Mouse (Mus musculus): Measurements from ENCODE around the gene Acat1. TPM values are rescaled to one million over a fixed set of nuclear protein-coding genes. Genes with fewer than 3 reads are reported as not detected.

The Acat1 gene
- 3.8 and 243 TPM in 2 replicates for polyA plus RNA-seq (2012; ENCODE audit: low replicate concordance)

GRCm38 (mm10) chr9:53609968-53610781 lies at the start of gene Acat1:
Gene Acat1 (minus strand): TSS chr9:53610382.

GRCm38 (mm10) chr9:53536558-53537320 lies 73.4 kb downstream of the Acat1 start, which contains the start of the genes Atm and Npat:
Gene Atm (minus strand): TSS chr9:53536740.
Gene Npat (plus strand): TSS chr9:53537047.

Other genes starting within 250 kb of the Acat1 start
- 0.14 and 0.23 TPM in 2 replicates for gene Kdelc2, start 226.4 kb downstream of the Acat1 start, polyA plus RNA-seq (2012; ENCODE audit: low replicate concordance)
- gene 4930550C14Rik, start 208.1 kb downstream of the Acat1 start, polyA plus RNA-seq (2012; ENCODE audit: low replicate concordance) = not detected in 2 replicates
- 0.70 and 4.5 TPM in 2 replicates for gene Atm, start 73.6 kb downstream of the Acat1 start, polyA plus RNA-seq (2012; ENCODE audit: low replicate concordance)
- 0.44 and 1.5 TPM in 2 replicates for gene Npat, start 73.3 kb downstream of the Acat1 start, polyA plus RNA-seq (2012; ENCODE audit: low replicate concordance)
- 9.1 and 15.7 TPM in 2 replicates for gene Cul5, start 59.6 kb upstream of the Acat1 start, polyA plus RNA-seq (2012; ENCODE audit: low replicate concordance)
- gene Rab39, start 95.8 kb upstream of the Acat1 start, polyA plus RNA-seq (2012; ENCODE audit: low replicate concordance) = 0.84 and 0.87 TPM in 2 replicates
- gene Slc35f2, start 161.2 kb upstream of the Acat1 start, polyA plus RNA-seq (2012; ENCODE audit: low replicate concordance) = 0.30 and 0.41 TPM in 2 replicates
- not detected in 2 replicates for gene Sln, start 239.8 kb upstream of the Acat1 start, polyA plus RNA-seq (2012; ENCODE audit: low replicate concordance)